Mouse (Mus musculus) neural tube, embryonic 11.5 days (tissue): ENCODE data around the gene Wdr26. TPM values are rescaled to one million over a fixed set of nuclear protein-coding genes. Genes with fewer than 3 reads are reported as not detected.

Source experiments
- ATAC-seq: fragments of 200-750 bp; cut with Nextera tagmentation; 2 replicates; pipeline ENCODE4 v1.8.0; 2017; ENCODE audit warnings: moderate number of reproducible peaks, mild to moderate bottlenecking, moderate TSS enrichment, moderate library complexity; ENCODE audit not compliant: insufficient read depth, low FRiP score, low TSS enrichment
- DNase-seq: peaks from one replicate; pipeline ENCODE4 v3.0.0-alpha.2; 2015; ENCODE audit warnings: low spot score
- H3K27ac ChIP-seq: fragments of 300-500 bp; sonication (generic); 2 replicates; pipeline ENCODE4 v1.5.1; 2014; ENCODE audit warnings: low read depth, mild to moderate bottlenecking, low read length
- H3K27me3 ChIP-seq: fragments of 300-500 bp; sonication (generic); 2 replicates; pipeline ENCODE4 v1.6.1; 2014; ENCODE audit warnings: mild to moderate bottlenecking, low read length, mixed read lengths; ENCODE audit not compliant: control insufficient read depth, insufficient read depth
- H3K36me3 ChIP-seq: fragments of 300-500 bp; sonication (generic); 2 replicates; pipeline ENCODE4 v1.6.1; 2014; ENCODE audit warnings: mild to moderate bottlenecking, low read length, moderate library complexity, mixed read lengths; ENCODE audit not compliant: control insufficient read depth, insufficient read depth
- H3K4me1 ChIP-seq: fragments of 300-500 bp; sonication (generic); 2 replicates; pipeline ENCODE4 v1.6.1; 2014; ENCODE audit warnings: low read length, mixed read lengths; ENCODE audit not compliant: control insufficient read depth, insufficient read depth
- H3K4me2 ChIP-seq: fragments of 300-500 bp; sonication (generic); 2 replicates; pipeline ENCODE4 v1.6.1; 2014; ENCODE audit warnings: low read depth, mild to moderate bottlenecking, moderate library complexity
- H3K4me3 ChIP-seq: fragments of 300-500 bp; sonication (generic); 2 replicates; pipeline ENCODE4 v1.5.1; 2014; ENCODE audit warnings: low read depth, low read length
- H3K9ac ChIP-seq: fragments of 300-500 bp; sonication (generic); 2 replicates; pipeline ENCODE4 v1.6.1; 2014; ENCODE audit warnings: mild to moderate bottlenecking, low read length
- H3K9me3 ChIP-seq: fragments of 300-500 bp; sonication (generic); 2 replicates; pipeline ENCODE4 v1.6.1; 2016; ENCODE audit warnings: low read length; ENCODE audit not compliant: control insufficient read depth
- WGBS: fragments of 180-500 bp; shearing (Covaris S2); extraction: QIAGEN DNeasy Blood & Tissue Kit; methylation state at CpG from one replicate; pipeline ENCODE4 v1.1.7; 2014; 5-methylcytosine and 5-hydroxymethylcytosine counted together
- polyA plus RNA-seq: library from polyadenylated mRNA; unstranded; fragments of >200 nt; fragmentation: Nextera tagmentation; extraction: Ambion mirVana; gene quantifications from 2 replicates; pipeline ENCODE4 v1.2.1, GENCODE M21; 2014

Gene Wdr26
- polyA plus RNA-seq, 1 experiment from 2014 or later, result 37.8 TPM

DNA sequence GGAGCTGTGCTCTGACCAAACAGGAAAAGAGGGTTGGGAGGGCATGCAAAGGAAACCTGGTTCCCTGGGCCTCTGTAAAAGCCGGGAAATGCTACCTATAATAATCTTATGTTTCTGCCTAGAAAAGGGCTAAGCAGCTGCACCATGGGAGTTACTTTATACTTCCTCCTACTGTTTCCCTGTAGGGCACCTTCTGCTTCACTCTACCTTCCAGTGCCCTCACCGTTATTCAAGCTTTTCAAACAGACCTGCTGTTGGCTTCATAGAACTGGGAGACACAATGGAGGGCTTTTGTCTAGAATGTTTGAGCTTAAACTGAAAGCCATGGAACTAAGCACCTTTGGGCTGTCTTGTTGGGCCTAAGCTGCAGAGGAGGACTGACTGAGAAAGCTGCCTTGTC, 44.0 kb downstream of the Wdr26 start:
- Histone ChIP-seq H3K27ac (no peak overlapping the region), H3K9ac (no peak overlapping the region), H3K36me3 (peaks cover 18% of the 10 kb centered on the region), H3K4me1 (no peaks in the 10 kb centered on the region), H3K4me3 (no peak overlapping the region), H3K27me3 (no peaks in the 10 kb centered on the region), H3K9me3 (no peaks in the 10 kb centered on the region), H3K4me2 (no peak overlapping the region)
- 81% methylated on average over 2 of the region's 2 CpGs for WGBS
- ATAC-seq, result no peak
- DNase-seq, result no peak

DNA sequence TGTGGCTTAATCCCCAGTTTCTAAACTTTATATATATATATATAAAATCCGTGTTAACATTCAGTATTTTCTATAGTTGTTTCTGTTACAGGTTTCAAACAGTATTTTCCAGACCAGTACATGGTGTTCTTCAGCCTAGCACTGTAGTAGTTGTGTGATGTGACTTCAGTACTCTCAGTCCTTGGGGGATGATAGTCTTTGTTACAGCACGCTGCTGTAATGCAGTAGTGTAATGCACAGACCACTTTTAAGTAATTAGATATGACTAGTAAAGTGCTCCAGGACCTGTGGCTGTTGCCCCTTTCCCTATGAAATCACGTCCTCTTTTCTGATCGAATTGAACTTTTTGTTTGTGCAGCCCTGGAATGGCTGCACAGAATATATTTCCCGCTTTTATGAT, 60.3 kb downstream of the Wdr26 start:
- H3K4me2 ChIP-seq, result peak overlapping the region; percentile 66
- peak overlapping the region; percentile 90 for H3K9ac ChIP-seq
- DNase-seq (no peak), ATAC-seq (0 out of 2 replicates have a peak, but pooled peaks have one; percentile 40)
- H3K9me3 ChIP-seq, result no peaks in the 10 kb centered on the region
- H3K4me1 ChIP-seq, result peaks cover 6% of the 10 kb centered on the region; the same call in 1 of the 2 replicates
- H3K4me3 ChIP-seq, result peak overlapping the region; percentile 72
- no peaks in the 10 kb centered on the region for H3K27me3 ChIP-seq
- WGBS, result 44% methylated on average over 5 of the region's 5 CpGs
- no peak overlapping the region for H3K27ac ChIP-seq
- H3K36me3 ChIP-seq, result no peaks in the 10 kb centered on the region

DNA sequence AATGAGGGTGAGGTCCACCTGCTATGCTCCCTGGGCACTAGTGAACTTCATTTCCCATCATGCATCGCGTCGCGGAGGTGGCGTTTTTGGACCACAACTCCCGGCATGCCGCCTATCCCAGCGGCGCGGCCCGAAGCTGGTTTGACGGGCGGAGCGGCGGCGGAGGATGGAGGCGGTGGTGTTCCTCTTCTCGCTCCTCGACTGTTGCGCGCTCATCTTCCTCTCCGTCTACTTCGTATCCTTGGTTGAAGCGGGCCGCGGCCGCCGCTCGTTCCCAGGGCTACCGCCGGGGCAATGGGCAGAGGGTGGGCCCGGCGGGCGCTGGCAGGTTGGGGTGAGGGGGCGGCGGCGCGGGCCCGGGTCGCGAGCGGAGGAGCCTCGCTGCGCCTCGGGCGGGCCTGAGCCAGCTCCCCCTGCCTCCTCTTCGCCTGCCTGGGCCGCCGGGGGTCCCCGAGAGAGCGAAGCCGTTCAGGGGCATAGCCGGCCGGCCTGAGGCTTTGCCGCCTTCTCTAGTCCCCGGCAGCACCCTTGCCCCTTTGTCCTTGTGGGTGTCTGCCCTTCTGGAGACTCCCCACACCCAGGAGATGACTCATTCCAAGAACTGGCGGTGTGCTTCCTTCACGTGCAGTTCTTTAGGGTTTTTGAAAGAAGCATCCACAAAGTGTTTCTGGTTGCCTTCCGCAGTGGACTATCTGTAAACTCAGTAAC, 60.8 kb downstream of the Wdr26 start:
- Histone ChIP-seq H3K4me3 (peak overlapping the region; percentile 72), H3K4me2 (peak overlapping the region; percentile 66), H3K4me1 (peaks cover 6% of the 10 kb centered on the region; the same call in 1 of the 2 replicates), H3K36me3 (no peaks in the 10 kb centered on the region), H3K27ac (peak overlapping the region; percentile 88), H3K9ac (peak overlapping the region; percentile 90), H3K9me3 (no peaks in the 10 kb centered on the region), H3K27me3 (no peaks in the 10 kb centered on the region)
- DNase-seq (peak; percentile 92), ATAC-seq (peak; percentile 87)
- WGBS, result under 1% methylated on average over 59 of the region's 59 CpGs

DNA sequence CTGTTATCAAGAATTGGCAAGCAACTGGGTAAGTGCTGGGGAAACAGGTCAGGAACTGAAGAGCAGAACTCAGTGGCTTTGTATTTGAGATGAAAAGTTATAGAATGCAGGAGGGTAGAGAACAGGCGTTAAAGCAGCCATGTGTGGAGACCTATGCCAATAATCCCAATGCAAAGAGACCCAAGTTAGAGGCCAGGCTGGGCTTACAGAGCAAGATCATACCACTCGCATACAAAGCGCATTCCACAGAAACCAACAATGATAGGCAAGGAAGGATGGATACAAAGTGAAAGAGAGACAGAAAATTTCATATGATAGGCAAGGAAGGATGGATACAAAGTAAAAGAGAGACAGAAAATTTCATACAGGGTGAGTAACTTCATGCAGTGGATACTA, 61.4 kb downstream of the Wdr26 start:
- Histone ChIP-seq H3K4me3 (no peak overlapping the region), H3K27ac (no peak overlapping the region), H3K27me3 (no peaks in the 10 kb centered on the region), H3K9ac (no peak overlapping the region), H3K9me3 (no peaks in the 10 kb centered on the region), H3K36me3 (no peaks in the 10 kb centered on the region), H3K4me2 (no peak overlapping the region), H3K4me1 (peaks cover 8% of the 10 kb centered on the region; the same call in 1 of the 2 replicates)
- DNase-seq (no peak), ATAC-seq (0 out of 2 replicates have a peak, but pooled peaks have one; percentile 8)
- WGBS, result 72% methylated on average over 3 of the region's 3 CpGs

DNA sequence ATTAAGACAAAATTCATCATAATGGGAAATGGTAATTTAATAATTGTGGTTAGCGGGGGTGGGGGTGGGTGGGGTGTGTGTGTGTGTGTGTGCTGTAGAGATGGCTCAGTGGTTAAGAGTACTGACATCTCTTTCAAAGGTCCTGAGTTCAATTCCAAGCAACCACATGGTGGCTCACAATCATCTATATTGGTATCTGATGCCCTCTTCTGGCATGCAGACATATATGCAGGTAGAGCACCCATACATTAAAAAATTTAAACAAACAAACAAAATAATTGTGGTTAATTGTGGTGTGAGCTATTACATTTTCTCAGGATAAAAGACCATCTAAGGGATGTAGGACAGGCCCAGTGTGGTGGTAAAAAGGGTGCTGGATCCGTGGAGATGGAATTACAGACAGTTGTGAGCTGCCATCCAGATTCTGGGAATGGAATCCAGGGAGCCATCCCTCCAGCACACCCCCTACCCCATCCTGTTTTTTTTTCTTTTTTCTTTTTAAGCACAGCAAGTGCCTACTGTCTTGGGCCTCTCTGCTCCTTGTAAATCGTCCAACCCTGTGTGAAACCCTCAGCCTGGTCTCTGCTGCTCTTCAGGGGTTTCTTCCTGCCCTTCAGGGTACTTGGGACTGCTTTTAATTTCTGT, 62.3 kb downstream of the Wdr26 start:
- Histone ChIP-seq H3K4me3 (no peak overlapping the region), H3K4me2 (no peak overlapping the region), H3K36me3 (no peaks in the 10 kb centered on the region), H3K27ac (no peak overlapping the region), H3K27me3 (no peaks in the 10 kb centered on the region), H3K9ac (no peak overlapping the region), H3K4me1 (peaks cover 11% of the 10 kb centered on the region; the same call in 1 of the 2 replicates), H3K9me3 (no peaks in the 10 kb centered on the region)
- DNase-seq (no peak), ATAC-seq (no peak)
- 74% methylated on average over 3 of the region's 3 CpGs for WGBS

DNA sequence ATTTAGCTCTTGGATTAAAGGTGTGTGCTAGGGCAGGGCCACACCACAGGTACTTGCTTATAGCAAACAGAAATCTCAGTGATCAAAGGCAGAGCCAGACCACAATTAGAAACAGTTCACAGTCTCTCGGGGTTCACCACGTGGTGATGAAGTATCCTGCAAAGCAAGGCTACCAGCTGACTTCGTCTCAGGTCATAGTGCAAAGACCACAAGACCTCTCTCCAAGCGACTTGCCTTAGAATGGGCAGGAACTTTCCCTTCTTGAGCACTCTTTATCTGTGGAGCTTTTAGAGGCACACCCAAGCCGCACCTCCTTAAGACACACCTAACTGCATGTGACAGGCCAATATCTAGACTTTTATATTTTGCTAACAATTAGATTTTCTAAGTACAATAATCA, 63.3 kb downstream of the Wdr26 start:
- Histone ChIP-seq H3K27ac (no peak overlapping the region), H3K4me1 (peaks cover 11% of the 10 kb centered on the region; the same call in 1 of the 2 replicates)
- WGBS, result 79% methylated on average over 5 of the region's 5 CpGs

DNA sequence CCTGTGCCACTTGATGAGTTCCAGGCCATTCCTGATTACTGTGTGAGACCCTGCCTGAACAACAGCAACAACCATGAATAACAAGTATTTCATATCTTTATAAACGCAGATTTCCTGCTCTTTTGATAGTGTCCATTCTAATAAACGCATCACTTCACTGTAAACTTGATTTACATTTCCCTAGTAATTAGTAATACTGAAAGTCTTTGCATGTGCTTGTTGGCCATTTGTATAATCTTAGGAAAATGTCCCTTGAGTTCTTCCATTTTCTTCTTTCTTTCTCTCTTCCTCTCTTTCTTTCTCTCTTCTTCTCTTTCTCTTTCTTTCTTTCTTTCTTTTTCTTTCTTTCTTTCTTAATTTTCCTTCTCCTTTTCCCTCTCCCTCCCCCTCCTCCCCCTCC, 65.6 kb downstream of the Wdr26 start:
- Histone ChIP-seq H3K9ac (no peak overlapping the region), H3K27ac (no peak overlapping the region), H3K4me1 (peaks cover 10% of the 10 kb centered on the region), H3K4me2 (0 out of 2 replicates have a peak overlapping the region, but pooled peaks have one; percentile 4), H3K4me3 (no peak overlapping the region), H3K36me3 (no peaks in the 10 kb centered on the region), H3K9me3 (no peaks in the 10 kb centered on the region), H3K27me3 (no peaks in the 10 kb centered on the region)
- 93% methylated on average over 2 of the region's 2 CpGs for WGBS
- DNase-seq, result no peak
- ATAC-seq, result no peak

More for the DNA sequence above, 63.3 kb downstream of the Wdr26 start:
- H3K9ac ChIP-seq, result no peak overlapping the region
- no peak for ATAC-seq
- H3K4me3 ChIP-seq, result no peak overlapping the region
- no peak overlapping the region for H3K4me2 ChIP-seq
- no peaks in the 10 kb centered on the region for H3K36me3 ChIP-seq
- DNase-seq, result no peak
- no peaks in the 10 kb centered on the region for H3K27me3 ChIP-seq
- no peaks in the 10 kb centered on the region for H3K9me3 ChIP-seq

DNA sequence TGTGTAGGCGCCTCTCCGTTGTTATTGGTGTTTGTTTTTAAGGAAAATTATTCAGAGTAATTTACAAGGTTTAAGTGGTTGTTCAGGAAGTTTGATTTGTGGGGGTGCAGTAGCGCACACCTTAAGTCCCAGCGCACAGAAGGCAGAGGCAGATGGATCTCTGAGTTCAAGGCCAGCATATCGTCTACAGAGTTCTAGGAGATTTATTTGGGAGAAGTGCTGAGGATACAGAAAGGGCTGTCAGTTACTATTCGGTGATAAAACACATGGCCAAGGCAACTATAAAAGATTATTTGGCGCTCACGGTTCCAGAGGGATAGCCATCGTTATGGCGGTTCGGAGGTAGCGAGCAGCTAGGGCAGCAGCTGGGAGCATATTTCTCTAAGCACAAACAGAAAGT, 66.8 kb downstream of the Wdr26 start:
- DNase-seq (peak; percentile 10), ATAC-seq (no peak)
- H3K4me3 ChIP-seq, result peak overlapping the region; percentile 57
- WGBS, result 17% methylated on average over 12 of the region's 12 CpGs
- H3K4me1 ChIP-seq, result peaks cover 10% of the 10 kb centered on the region
- H3K4me2 ChIP-seq, result peak overlapping the region; percentile 61
- H3K9ac ChIP-seq, result peak overlapping the region; percentile 62
- H3K27ac ChIP-seq, result no peak overlapping the region
- H3K36me3 ChIP-seq, result no peaks in the 10 kb centered on the region
- H3K9me3 ChIP-seq, result no peaks in the 10 kb centered on the region
- no peaks in the 10 kb centered on the region for H3K27me3 ChIP-seq
